Mouse (Mus musculus) kidney, postnatal 0 days (tissue): ENCODE results near the gene Trim10. TPM values are rescaled to one million over a fixed set of nuclear protein-coding genes. Genes with fewer than 3 reads are reported as not detected.

Source experiments
- ATAC-seq: fragments of 200-750 bp; cut with Nextera tagmentation; replicated peaks from 2 replicates; pipeline ENCODE4 v1.8.0; 2017; ENCODE audit warnings: low read depth, moderate number of reproducible peaks, moderate TSS enrichment, moderate library complexity; ENCODE audit not compliant: low FRiP score
- DNase-seq: peaks from one replicate; pipeline ENCODE4 v3.0.0-alpha.2; 2016; ENCODE audit warnings: low spot score
- H3K27ac ChIP-seq: fragments of 300-500 bp; sonication (generic); 2 replicates; pipeline ENCODE4 v1.5.1; 2014; ENCODE audit warnings: mild to moderate bottlenecking
- H3K27me3 ChIP-seq: fragments of 300-500 bp; sonication (generic); 2 replicates; pipeline ENCODE4 v1.6.1; 2014; ENCODE audit warnings: low read length, mixed read lengths; ENCODE audit not compliant: insufficient read depth
- H3K36me3 ChIP-seq: fragments of 300-500 bp; sonication (generic); 2 replicates; pipeline ENCODE4 v1.6.1; 2014; ENCODE audit warnings: low read length, mixed read lengths; ENCODE audit not compliant: insufficient read depth
- H3K4me1 ChIP-seq: fragments of 300-500 bp; sonication (generic); replicated peaks from 2 replicates; pipeline ENCODE4 v1.6.1; 2014; ENCODE audit warnings: antibody characterized with exemption, low read length, mixed read lengths; ENCODE audit not compliant: insufficient read depth
- H3K4me2 ChIP-seq: fragments of 300-500 bp; sonication (generic); 2 replicates; pipeline ENCODE4 v1.6.1; 2014; ENCODE audit warnings: mild to moderate bottlenecking, low read length, moderate library complexity, mixed read lengths
- H3K4me3 ChIP-seq: fragments of 300-500 bp; sonication (generic); replicated peaks from 2 replicates; pipeline ENCODE4 v1.5.1; 2014; ENCODE audit warnings: low read depth, low read length
- H3K9ac ChIP-seq: fragments of 300-500 bp; sonication (generic); 2 replicates; pipeline ENCODE4 v1.6.1; 2014; ENCODE audit warnings: low read depth, low read length
- H3K9me3 ChIP-seq: fragments of 300-500 bp; sonication (generic); replicated peaks from 2 replicates; pipeline ENCODE4 v1.6.1; 2016; ENCODE audit warnings: low read length, inconsistent platforms, mixed read lengths
- CTCF ChIP-seq: IDR thresholded peaks from 2 replicates; pipeline ENCODE4 v1.5.1; 2016; ENCODE audit warnings: antibody characterized with exemption, low read depth, mild to moderate bottlenecking, moderate library complexity
- WGBS: fragments of 180-500 bp; shearing (Covaris S2); extraction: QIAGEN DNeasy Blood & Tissue Kit; methylation state at CpG from one replicate; pipeline ENCODE4 v1.1.7; 2014; 5-methylcytosine and 5-hydroxymethylcytosine counted together
- polyA plus RNA-seq: library from polyadenylated mRNA; unstranded; fragments of >200 nt; fragmentation: Nextera tagmentation; extraction: Ambion mirVana; gene quantifications from 2 replicates; pipeline ENCODE4 v1.2.1, GENCODE M21; 2015

The Trim10 gene
- polyA plus RNA-seq, 1 experiment from 2014 or later, result 0.43 TPM

- DNase-seq (no peak), ATAC-seq (no peak)
- 84% methylated on average over 5 of the region's 5 CpGs for WGBS
- H3K4me2 ChIP-seq, result no peak overlapping the region
- H3K4me3 ChIP-seq, result no peak overlapping the region
- no peak for TF ChIP-seq CTCF
- no peak overlapping the region for H3K27ac ChIP-seq
- peaks cover 37% of the 10 kb centered on the region for H3K36me3 ChIP-seq
- H3K9me3 ChIP-seq, result no peaks in the 10 kb centered on the region
- H3K4me1 ChIP-seq, result no peaks in the 10 kb centered on the region
- H3K9ac ChIP-seq, result no peak overlapping the region
- H3K27me3 ChIP-seq, result no peaks in the 10 kb centered on the region
These were observed 17.7 kb upstream of the Trim10 start for GRCm38 (mm10) chr17:36851627-36852026.

GRCm38 (mm10) chr17:36855484-36855883 is 13.9 kb upstream of the Trim10 start:
- 93% methylated on average over 3 of the region's 3 CpGs for WGBS
- no peak for ATAC-seq
- Histone ChIP-seq H3K4me2 (no peak overlapping the region), H3K4me1 (no peaks in the 10 kb centered on the region), H3K27ac (no peak overlapping the region), H3K9me3 (no peaks in the 10 kb centered on the region), H3K9ac (no peak overlapping the region), H3K36me3 (peaks cover 53% of the 10 kb centered on the region), H3K4me3 (no peak overlapping the region), H3K27me3 (no peaks in the 10 kb centered on the region)
- no peak for DNase-seq
- TF ChIP-seq CTCF, result no peak

- H3K9ac ChIP-seq, result no peak overlapping the region
- TF ChIP-seq CTCF, result no peak
- no peak overlapping the region for H3K27ac ChIP-seq
- ATAC-seq, result no peak
- H3K9me3 ChIP-seq, result no peaks in the 10 kb centered on the region
- WGBS, result 93% methylated on average over 4 of the region's 4 CpGs
- H3K27me3 ChIP-seq, result no peaks in the 10 kb centered on the region
- H3K4me2 ChIP-seq, result no peak overlapping the region
- H3K4me3 ChIP-seq, result no peak overlapping the region
- no peaks in the 10 kb centered on the region for H3K4me1 ChIP-seq
- H3K36me3 ChIP-seq, result peaks cover 50% of the 10 kb centered on the region
- DNase-seq, result no peak
These were observed 13.1 kb upstream of the Trim10 start for GRCm38 (mm10) chr17:36856236-36856635.

- Histone ChIP-seq H3K9ac (no peak overlapping the region), H3K27me3 (no peaks in the 10 kb centered on the region), H3K27ac (no peak overlapping the region), H3K9me3 (no peaks in the 10 kb centered on the region), H3K4me2 (no peak overlapping the region), H3K4me1 (no peaks in the 10 kb centered on the region), H3K4me3 (no peak overlapping the region), H3K36me3 (peaks cover 41% of the 10 kb centered on the region)
- TF ChIP-seq CTCF, result no peak
- no peak for ATAC-seq
- no peak for DNase-seq
- 88% methylated on average over 3 of the region's 3 CpGs for WGBS
These were observed 11.2 kb upstream of the Trim10 start for GRCm38 (mm10) chr17:36858181-36858580.

GRCm38 (mm10) chr17:36861680-36862079 is 7.7 kb upstream of the Trim10 start:
- ATAC-seq (no peak), DNase-seq (no peak)
- Histone ChIP-seq H3K36me3 (peaks cover 15% of the 10 kb centered on the region), H3K4me3 (no peak overlapping the region), H3K27me3 (0 out of 2 replicates have a peak, but pooled peaks cover 3% of the 10 kb centered on the region), H3K9me3 (no peaks in the 10 kb centered on the region), H3K27ac (no peak overlapping the region), H3K4me1 (no peaks in the 10 kb centered on the region), H3K9ac (no peak overlapping the region), H3K4me2 (no peak overlapping the region)
- no peak for TF ChIP-seq CTCF
- 41% methylated on average over 2 of the region's 2 CpGs for WGBS

GRCm38 (mm10) chr17:36866719-36867527 is 2.5 kb upstream of the Trim10 start, which contains the start of gene Trim15:
Trim15 (minus strand) TSS chr17:36867210.
- TF ChIP-seq CTCF, result no peak
- Histone ChIP-seq H3K4me3 (no peak within 1 kb of the TSS), H3K4me1 (no peaks in the 10 kb centered on the region), H3K27ac (no peak within 1 kb of the TSS), H3K9ac (no peak within 1 kb of the TSS), H3K4me2 (peak within 1 kb of the TSS; percentile 44), H3K27me3 (0 out of 2 replicates have a peak, but pooled peaks cover 5% of the 10 kb centered on the region), H3K9me3 (no peaks in the 10 kb centered on the region), H3K36me3 (no peaks in the 10 kb centered on the region)
- 11% methylated on average over 29 of the region's 29 CpGs for whole genome bisulfite sequencing
- DNase-seq, result no peak
- ATAC-seq, result peak; percentile 72; the same call in 1 of the 2 replicates
